Mouse (Mus musculus): ENCODE data around the gene Sh3glb1. TPM values are rescaled to one million over a fixed set of nuclear protein-coding genes. Genes with fewer than 3 reads are reported as not detected.

Sh3glb1 gene
- polyA plus RNA-seq, 1 experiment, result 106 TPM

DNA sequence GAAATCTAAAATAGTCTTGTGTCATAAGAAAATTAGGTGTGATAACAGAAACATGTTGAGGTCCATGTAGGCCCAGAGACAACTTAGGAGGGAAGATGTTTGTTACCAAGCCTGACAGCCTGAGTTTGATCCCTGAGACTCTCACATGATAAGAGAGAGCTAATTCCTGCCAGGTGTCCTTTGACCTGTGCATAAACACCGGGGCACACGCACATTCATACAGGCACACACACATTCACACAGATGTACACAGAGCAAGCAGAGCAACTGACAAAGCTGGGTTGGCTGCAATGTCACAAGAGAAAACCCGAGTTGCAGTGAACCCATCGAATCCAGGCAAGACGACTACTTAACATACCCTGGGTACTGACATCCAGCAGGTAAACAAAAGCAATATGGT is 11.5 kb downstream of the Sh3glb1 start:
- Histone ChIP-seq H3K79me2 (ENCODE audit: control insufficient read depth, insufficient read depth) (peaks cover 66% of the 10 kb centered on the region), H3K36me3 (ENCODE audit: control insufficient read depth, insufficient read depth) (peaks cover 92% of the 10 kb centered on the region), H3K4me3 (ENCODE audit: insufficient read depth, poor library complexity, severe bottlenecking) (no peak overlapping the region), H3ac (ENCODE audit: control insufficient read depth, insufficient read length, low read depth) (no peak overlapping the region), H3K79me3 (ENCODE audit: low read depth) (peaks cover 34% of the 10 kb centered on the region), H3K27me3 (ENCODE audit: control insufficient read depth, insufficient read depth, insufficient read length) (no peaks in the 10 kb centered on the region)
- TF ChIP-seq MYOD1 (IDR thresholded peaks at IDR 0.05; ENCODE audit: control insufficient read depth, insufficient read length, low read depth) (no peak), MYOG (IDR thresholded peaks at IDR 0.05; ENCODE audit: control insufficient read depth, extremely low read depth, insufficient read length) (no peak), MAX (IDR thresholded peaks at IDR 0.05) (no peak), CTCF (IDR thresholded peaks at IDR 0.05; ENCODE audit: control insufficient read depth, insufficient read depth, insufficient read length) (no peak), USF1 (IDR thresholded peaks at IDR 0.05; ENCODE audit: low read depth) (no peak)

DNA sequence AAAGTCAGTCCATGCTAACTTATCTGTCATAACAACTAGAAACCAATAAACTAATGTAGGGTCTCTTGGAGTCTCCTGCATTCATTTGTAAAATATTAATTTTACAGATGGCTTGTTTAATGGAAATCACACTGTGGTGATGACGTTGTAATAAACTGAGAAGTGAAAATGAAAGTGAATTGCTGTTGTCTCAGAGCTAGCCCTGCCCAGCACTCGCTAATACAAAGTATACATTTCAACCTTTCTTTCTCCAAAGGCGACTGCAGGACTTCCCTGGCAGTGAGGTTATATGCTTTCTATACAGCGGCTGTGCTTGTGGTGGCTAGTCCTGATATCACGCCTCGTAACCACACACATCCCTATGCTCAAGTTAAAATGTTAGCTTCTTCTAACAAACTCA is 16.2 kb downstream of the Sh3glb1 start:
- no peak overlapping the region for H3K4me3 ChIP-seq (ENCODE audit: insufficient read depth, poor library complexity, severe bottlenecking)
- H3ac ChIP-seq (ENCODE audit: control insufficient read depth, insufficient read length, low read depth), result no peak overlapping the region
- peaks cover 98% of the 10 kb centered on the region for H3K36me3 ChIP-seq (ENCODE audit: control insufficient read depth, insufficient read depth)
- peaks cover 36% of the 10 kb centered on the region for H3K79me2 ChIP-seq (ENCODE audit: control insufficient read depth, insufficient read depth)
- peaks cover 9% of the 10 kb centered on the region for H3K79me3 ChIP-seq (ENCODE audit: low read depth)
- no peak for TF ChIP-seq FOSL1 (IDR thresholded peaks at IDR 0.05; ENCODE audit: insufficient read depth, low read length, poor library complexity, severe bottlenecking)
- TF ChIP-seq MYOD1 (IDR thresholded peaks at IDR 0.05; ENCODE audit: control insufficient read depth, insufficient read length, low read depth), result no peak
- TF ChIP-seq USF1 (IDR thresholded peaks at IDR 0.05; ENCODE audit: low read depth), result no peak
- TF ChIP-seq MAX (IDR thresholded peaks at IDR 0.05), result no peak
- TF ChIP-seq MYOG (IDR thresholded peaks at IDR 0.05; ENCODE audit: control insufficient read depth, extremely low read depth, insufficient read length), result no peak
- no peak for TF ChIP-seq CEBPB (IDR thresholded peaks at IDR 0.05; ENCODE audit: low read depth)
- TF ChIP-seq CTCF (IDR thresholded peaks at IDR 0.05; ENCODE audit: control insufficient read depth, insufficient read depth, insufficient read length), result no peak
- H3K27me3 ChIP-seq (ENCODE audit: control insufficient read depth, insufficient read depth, insufficient read length), result no peaks in the 10 kb centered on the region

DNA sequence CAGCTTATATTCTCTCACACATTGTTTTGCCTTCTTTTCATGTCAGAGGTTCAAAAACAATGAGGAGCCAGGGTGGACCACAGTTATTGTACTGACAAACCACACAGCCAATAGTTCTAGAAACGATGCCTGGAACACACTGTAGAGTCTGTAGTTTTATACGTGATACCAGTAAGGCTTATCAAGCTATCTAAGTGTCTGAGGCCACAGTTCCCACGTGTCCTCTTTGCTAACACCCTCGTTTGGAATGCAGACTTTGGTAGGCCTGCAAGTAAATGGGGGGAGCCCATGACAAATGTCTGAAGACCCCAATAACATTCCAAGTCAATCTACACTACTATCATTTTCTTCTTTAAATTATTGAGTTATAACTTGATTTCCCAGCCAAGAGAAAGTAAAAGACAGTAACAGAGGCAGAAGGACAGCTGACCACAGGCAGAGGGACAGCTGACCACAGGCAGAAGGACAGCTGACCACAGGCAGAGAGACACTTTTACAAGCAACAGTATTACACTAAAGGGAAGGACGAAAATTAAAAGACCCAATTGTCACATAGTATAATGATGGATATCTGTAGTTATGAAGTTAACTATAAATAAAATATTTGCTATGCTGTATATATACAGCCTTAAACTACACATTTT is 21.2 kb downstream of the Sh3glb1 start:
- Histone ChIP-seq H3ac (ENCODE audit: control insufficient read depth, insufficient read length, low read depth) (no peak overlapping the region), H3K36me3 (ENCODE audit: control insufficient read depth, insufficient read depth) (peaks cover 99% of the 10 kb centered on the region), H3K79me2 (ENCODE audit: control insufficient read depth, insufficient read depth) (peaks cover 23% of the 10 kb centered on the region), H3K79me3 (ENCODE audit: low read depth) (peaks cover 4% of the 10 kb centered on the region), H3K27me3 (ENCODE audit: control insufficient read depth, insufficient read depth, insufficient read length) (no peaks in the 10 kb centered on the region), H3K4me3 (ENCODE audit: insufficient read depth, poor library complexity, severe bottlenecking) (no peak overlapping the region)
- TF ChIP-seq CTCF (IDR thresholded peaks at IDR 0.05; ENCODE audit: control insufficient read depth, insufficient read depth, insufficient read length) (no peak), FOSL1 (IDR thresholded peaks at IDR 0.05; ENCODE audit: insufficient read depth, low read length, poor library complexity, severe bottlenecking) (no peak), MAX (IDR thresholded peaks at IDR 0.05) (no peak), USF1 (IDR thresholded peaks at IDR 0.05; ENCODE audit: low read depth) (no peak), MYOG (IDR thresholded peaks at IDR 0.05; ENCODE audit: control insufficient read depth, extremely low read depth, insufficient read length) (no peak), CEBPB (IDR thresholded peaks at IDR 0.05; ENCODE audit: low read depth) (no peak), MYOD1 (IDR thresholded peaks at IDR 0.05; ENCODE audit: control insufficient read depth, insufficient read length, low read depth) (no peak)

DNA sequence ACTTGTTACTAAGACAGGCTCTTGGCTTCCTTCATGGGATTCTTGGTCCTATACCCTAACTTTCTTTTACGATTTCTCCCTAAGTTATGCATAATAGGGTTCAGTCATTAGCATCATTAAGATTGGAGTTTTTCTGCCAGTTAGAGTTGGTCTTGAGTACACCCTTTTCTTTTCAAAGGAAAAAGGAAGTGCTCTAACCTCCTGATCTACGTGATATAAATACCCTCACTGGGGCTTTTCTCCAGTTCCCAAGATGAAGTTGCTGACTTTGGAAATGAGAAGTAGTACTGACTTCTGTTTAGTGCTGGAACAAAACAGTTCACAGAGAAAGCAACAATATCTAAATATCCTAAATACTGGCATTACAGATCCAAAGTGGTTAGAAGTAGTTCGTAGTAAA is 22.2 kb downstream of the Sh3glb1 start:
- Histone ChIP-seq H3K27me3 (ENCODE audit: control insufficient read depth, insufficient read depth, insufficient read length) (no peaks in the 10 kb centered on the region), H3K36me3 (ENCODE audit: control insufficient read depth, insufficient read depth) (peaks cover 99% of the 10 kb centered on the region), H3K79me2 (ENCODE audit: control insufficient read depth, insufficient read depth) (peaks cover 23% of the 10 kb centered on the region), H3K4me3 (ENCODE audit: insufficient read depth, poor library complexity, severe bottlenecking) (no peak overlapping the region), H3ac (ENCODE audit: control insufficient read depth, insufficient read length, low read depth) (no peak overlapping the region), H3K79me3 (ENCODE audit: low read depth) (peaks cover 4% of the 10 kb centered on the region)
- TF ChIP-seq USF1 (IDR thresholded peaks at IDR 0.05; ENCODE audit: low read depth), result no peak
- no peak for TF ChIP-seq FOSL1 (IDR thresholded peaks at IDR 0.05; ENCODE audit: insufficient read depth, low read length, poor library complexity, severe bottlenecking)
- TF ChIP-seq CEBPB (IDR thresholded peaks at IDR 0.05; ENCODE audit: low read depth), result no peak
- no peak for TF ChIP-seq MAX (IDR thresholded peaks at IDR 0.05)
- no peak for TF ChIP-seq MYOG (IDR thresholded peaks at IDR 0.05; ENCODE audit: control insufficient read depth, extremely low read depth, insufficient read length)
- no peak for TF ChIP-seq MYOD1 (IDR thresholded peaks at IDR 0.05; ENCODE audit: control insufficient read depth, insufficient read length, low read depth)
- no peak for TF ChIP-seq CTCF (IDR thresholded peaks at IDR 0.05; ENCODE audit: control insufficient read depth, insufficient read depth, insufficient read length)

DNA sequence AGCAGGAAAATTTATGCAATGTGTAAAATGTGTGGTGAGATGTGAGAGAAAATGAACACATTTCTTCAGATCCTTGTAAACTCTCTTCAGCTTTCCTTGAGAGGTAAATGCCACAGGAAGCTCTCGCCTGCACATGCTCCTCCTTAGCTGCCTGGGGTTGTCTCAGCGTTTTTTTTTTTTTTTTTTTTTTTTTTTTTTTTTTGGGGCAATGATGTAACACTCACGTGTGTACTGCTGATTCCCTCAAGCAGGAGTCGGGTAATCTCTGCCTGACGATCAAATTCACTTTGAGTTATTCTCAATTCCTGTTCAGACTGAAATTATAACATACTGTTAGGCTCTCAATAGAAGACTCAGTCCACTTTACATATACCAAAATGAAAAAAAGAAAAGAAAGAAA is 23.0 kb downstream of the Sh3glb1 start:
- Histone ChIP-seq H3K36me3 (ENCODE audit: control insufficient read depth, insufficient read depth) (peaks cover 98% of the 10 kb centered on the region), H3K79me2 (ENCODE audit: control insufficient read depth, insufficient read depth) (peaks cover 21% of the 10 kb centered on the region), H3ac (ENCODE audit: control insufficient read depth, insufficient read length, low read depth) (no peak overlapping the region), H3K27me3 (ENCODE audit: control insufficient read depth, insufficient read depth, insufficient read length) (no peaks in the 10 kb centered on the region), H3K4me3 (ENCODE audit: insufficient read depth, poor library complexity, severe bottlenecking) (no peak overlapping the region), H3K79me3 (ENCODE audit: low read depth) (peaks cover 4% of the 10 kb centered on the region)
- TF ChIP-seq CEBPB (IDR thresholded peaks at IDR 0.05; ENCODE audit: low read depth) (no peak), FOSL1 (IDR thresholded peaks at IDR 0.05; ENCODE audit: insufficient read depth, low read length, poor library complexity, severe bottlenecking) (no peak), CTCF (IDR thresholded peaks at IDR 0.05; ENCODE audit: control insufficient read depth, insufficient read depth, insufficient read length) (no peak), MYOG (IDR thresholded peaks at IDR 0.05; ENCODE audit: control insufficient read depth, extremely low read depth, insufficient read length) (no peak), USF1 (IDR thresholded peaks at IDR 0.05; ENCODE audit: low read depth) (no peak), MYOD1 (IDR thresholded peaks at IDR 0.05; ENCODE audit: control insufficient read depth, insufficient read length, low read depth) (no peak), MAX (IDR thresholded peaks at IDR 0.05) (no peak)
